Mouse (Mus musculus): ENCODE data around the gene Fgd3. TPM values are rescaled to one million over a fixed set of nuclear protein-coding genes. Genes with fewer than 3 reads are reported as not detected.

The Fgd3 gene
- polyA plus RNA-seq, 1 experiment from 2014 or later: 0.95 TPM

- Histone ChIP-seq H3K9ac (replicated peaks; ENCODE audit: low read length) (no peak overlapping the region), H3K9me3 (replicated peaks; ENCODE audit: control insufficient read depth, low read length) (no peaks in the 10 kb centered on the region), H3K36me3 (replicated peaks; ENCODE audit: control insufficient read depth, insufficient read depth, low read depth, low read length) (no peaks in the 10 kb centered on the region), H3K4me2 (ENCODE audit: low read depth, low read length) (no peak overlapping the region), H3K4me1 (ENCODE audit: control insufficient read depth, insufficient read depth, low read length) (0 out of 2 replicates have a peak, but pooled peaks cover 2% of the 10 kb centered on the region), H3K27ac (replicated peaks; ENCODE audit: low read depth, low read length) (peak overlapping the region; percentile 47; the same call in 1 of the 2 replicates), H3K4me3 (ENCODE audit: low read depth, low read length) (no peak overlapping the region), H3K27me3 (ENCODE audit: control insufficient read depth, insufficient read depth, low read length) (no peaks in the 10 kb centered on the region)
- DNase-seq (ENCODE audit: low spot score) (peak; percentile 51), ATAC-seq (replicated peaks; ENCODE audit: insufficient number of reproducible peaks, low FRiP score, low TSS enrichment, low read depth) (peak; percentile 51; the same call in 1 of the 2 replicates)
- 32% methylated on average over 10 of the region's 10 CpGs for WGBS
Measured at GRCm38 (mm10) chr13:49307311-49307969, 12.7 kb downstream of the Fgd3 start.

- 63% methylated on average over 7 of the region's 7 CpGs for WGBS
- H3K4me3 ChIP-seq (ENCODE audit: low read depth, low read length): no peak overlapping the region
- DNase-seq (ENCODE audit: low spot score) (no peak), ATAC-seq (replicated peaks; ENCODE audit: insufficient number of reproducible peaks, low FRiP score, low TSS enrichment, low read depth) (no peak)
- H3K36me3 ChIP-seq (replicated peaks; ENCODE audit: control insufficient read depth, insufficient read depth, low read depth, low read length): no peaks in the 10 kb centered on the region
- no peaks in the 10 kb centered on the region for H3K27me3 ChIP-seq (ENCODE audit: control insufficient read depth, insufficient read depth, low read length)
- H3K4me2 ChIP-seq (ENCODE audit: low read depth, low read length): no peak overlapping the region
- H3K9ac ChIP-seq (replicated peaks; ENCODE audit: low read length): no peak overlapping the region
- 0 out of 2 replicates have a peak, but pooled peaks cover 2% of the 10 kb centered on the region for H3K4me1 ChIP-seq (ENCODE audit: control insufficient read depth, insufficient read depth, low read length)
- H3K27ac ChIP-seq (replicated peaks; ENCODE audit: low read depth, low read length): peak overlapping the region; percentile 47
- no peaks in the 10 kb centered on the region for H3K9me3 ChIP-seq (replicated peaks; ENCODE audit: control insufficient read depth, low read length)
Measured at GRCm38 (mm10) chr13:49306771-49307310, 13.3 kb downstream of the Fgd3 start.

DNA sequence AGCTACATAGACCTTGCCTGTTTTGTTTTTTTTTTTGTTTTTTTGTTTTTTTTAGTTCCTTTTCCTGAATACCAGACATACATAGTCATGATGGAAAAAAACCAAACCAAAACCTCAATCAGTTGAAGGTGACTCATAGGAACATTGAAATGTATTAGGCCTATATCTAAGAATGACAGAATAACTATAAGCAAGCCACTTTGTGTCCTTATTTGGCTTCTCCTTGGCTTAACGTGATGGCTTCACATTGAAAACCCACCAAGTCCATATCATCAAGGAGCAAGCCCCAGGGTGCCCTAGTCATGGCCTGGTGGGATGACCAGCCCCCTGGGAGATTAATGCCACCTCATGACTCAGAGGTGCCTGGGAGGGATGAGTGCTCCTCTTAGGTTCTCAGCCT lies 19.3 kb downstream of the Fgd3 start:
- no peak overlapping the region for H3K4me2 ChIP-seq (ENCODE audit: low read depth, low read length)
- H3K27me3 ChIP-seq (ENCODE audit: control insufficient read depth, insufficient read depth, low read length): no peaks in the 10 kb centered on the region
- no peak overlapping the region for H3K9ac ChIP-seq (replicated peaks; ENCODE audit: low read length)
- H3K36me3 ChIP-seq (replicated peaks; ENCODE audit: control insufficient read depth, insufficient read depth, low read depth, low read length): no peaks in the 10 kb centered on the region
- WGBS: 73% methylated on average over 1 of the region's 1 CpGs
- no peaks in the 10 kb centered on the region for H3K4me1 ChIP-seq (ENCODE audit: control insufficient read depth, insufficient read depth, low read length)
- no peaks in the 10 kb centered on the region for H3K9me3 ChIP-seq (replicated peaks; ENCODE audit: control insufficient read depth, low read length)
- DNase-seq (ENCODE audit: low spot score): no peak
- no peak overlapping the region for H3K27ac ChIP-seq (replicated peaks; ENCODE audit: low read depth, low read length)
- ATAC-seq (replicated peaks; ENCODE audit: insufficient number of reproducible peaks, low FRiP score, low TSS enrichment, low read depth): no peak
- no peak overlapping the region for H3K4me3 ChIP-seq (ENCODE audit: low read depth, low read length)

DNA sequence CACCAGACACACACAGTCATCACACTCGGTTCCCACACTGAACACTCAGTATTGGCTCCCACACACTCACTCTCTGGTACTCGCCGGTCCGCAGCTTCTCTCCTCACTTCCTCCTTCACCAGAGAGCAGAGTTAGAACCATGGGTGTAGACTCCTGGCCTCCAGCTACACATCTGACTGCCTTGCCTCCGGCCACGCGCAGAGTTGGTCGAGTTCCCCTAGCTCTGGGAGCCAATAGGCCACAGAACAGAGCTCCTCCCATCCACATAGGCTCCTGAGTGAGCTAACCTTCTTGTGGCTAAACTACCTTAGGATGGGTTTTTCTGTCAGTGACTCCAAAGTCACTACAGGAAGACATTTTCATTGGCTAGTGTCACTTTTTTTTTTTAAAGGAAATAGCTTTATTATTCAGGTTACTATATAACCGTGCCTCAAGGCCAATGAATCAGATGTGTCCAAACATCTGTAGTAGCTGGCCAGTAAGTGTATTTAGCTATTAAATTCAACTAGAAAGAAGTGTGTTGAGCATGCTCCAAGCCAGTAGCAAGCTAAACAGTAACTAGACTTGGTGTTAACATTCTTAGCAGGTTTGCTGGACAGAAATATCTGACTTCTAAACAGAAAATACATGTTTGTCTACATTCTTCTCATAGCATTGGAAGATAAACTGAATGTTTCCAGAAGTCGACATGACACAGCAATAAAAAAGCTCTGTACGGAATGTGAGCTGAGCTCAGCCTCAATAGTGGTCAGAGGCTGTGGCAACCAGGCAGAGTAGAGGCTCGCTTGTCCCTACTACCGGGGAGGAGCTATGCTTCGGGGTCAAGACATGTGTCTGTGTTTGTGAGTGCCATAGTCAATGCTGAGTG lies 21.4 kb downstream of the Fgd3 start:
- Histone ChIP-seq H3K4me1 (ENCODE audit: control insufficient read depth, insufficient read depth, low read length) (no peaks in the 10 kb centered on the region), H3K4me3 (ENCODE audit: low read depth, low read length) (no peak overlapping the region), H3K9me3 (replicated peaks; ENCODE audit: control insufficient read depth, low read length) (no peaks in the 10 kb centered on the region), H3K36me3 (replicated peaks; ENCODE audit: control insufficient read depth, insufficient read depth, low read depth, low read length) (no peaks in the 10 kb centered on the region), H3K9ac (replicated peaks; ENCODE audit: low read length) (no peak overlapping the region), H3K27ac (replicated peaks; ENCODE audit: low read depth, low read length) (no peak overlapping the region), H3K27me3 (ENCODE audit: control insufficient read depth, insufficient read depth, low read length) (no peaks in the 10 kb centered on the region), H3K4me2 (ENCODE audit: low read depth, low read length) (no peak overlapping the region)
- no peak for DNase-seq (ENCODE audit: low spot score)
- no peak for ATAC-seq (replicated peaks; ENCODE audit: insufficient number of reproducible peaks, low FRiP score, low TSS enrichment, low read depth)
- WGBS: 84% methylated on average over 14 of the region's 14 CpGs

DNA sequence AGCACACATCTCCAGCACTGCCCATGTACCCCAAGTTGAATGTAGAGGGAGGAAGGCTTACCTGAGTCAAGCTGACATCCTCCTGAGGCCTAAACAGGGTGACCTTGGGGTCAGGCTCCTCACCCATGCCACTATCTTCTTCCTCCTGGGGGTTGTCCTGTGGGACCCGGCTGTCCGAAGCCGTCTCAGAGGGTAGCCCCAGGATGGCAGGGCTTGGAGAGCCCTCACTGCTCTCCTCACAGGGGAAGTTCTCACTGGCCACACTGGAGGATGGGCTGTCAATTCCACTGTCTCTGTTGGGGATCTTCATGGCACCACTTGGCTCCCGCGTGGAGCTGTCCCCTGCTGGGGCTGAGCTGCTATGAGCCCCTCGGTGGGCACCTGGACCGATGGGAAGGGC lies 23.8 kb downstream of the Fgd3 start:
- Histone ChIP-seq H3K27me3 (ENCODE audit: control insufficient read depth, insufficient read depth, low read length) (no peaks in the 10 kb centered on the region), H3K9me3 (replicated peaks; ENCODE audit: control insufficient read depth, low read length) (no peaks in the 10 kb centered on the region), H3K36me3 (replicated peaks; ENCODE audit: control insufficient read depth, insufficient read depth, low read depth, low read length) (no peaks in the 10 kb centered on the region), H3K27ac (replicated peaks; ENCODE audit: low read depth, low read length) (no peak overlapping the region), H3K9ac (replicated peaks; ENCODE audit: low read length) (no peak overlapping the region), H3K4me2 (ENCODE audit: low read depth, low read length) (no peak overlapping the region), H3K4me1 (ENCODE audit: control insufficient read depth, insufficient read depth, low read length) (no peaks in the 10 kb centered on the region), H3K4me3 (ENCODE audit: low read depth, low read length) (no peak overlapping the region)
- DNase-seq (ENCODE audit: low spot score) (no peak), ATAC-seq (replicated peaks; ENCODE audit: insufficient number of reproducible peaks, low FRiP score, low TSS enrichment, low read depth) (no peak)
- 75% methylated on average over 7 of the region's 7 CpGs for WGBS

DNA sequence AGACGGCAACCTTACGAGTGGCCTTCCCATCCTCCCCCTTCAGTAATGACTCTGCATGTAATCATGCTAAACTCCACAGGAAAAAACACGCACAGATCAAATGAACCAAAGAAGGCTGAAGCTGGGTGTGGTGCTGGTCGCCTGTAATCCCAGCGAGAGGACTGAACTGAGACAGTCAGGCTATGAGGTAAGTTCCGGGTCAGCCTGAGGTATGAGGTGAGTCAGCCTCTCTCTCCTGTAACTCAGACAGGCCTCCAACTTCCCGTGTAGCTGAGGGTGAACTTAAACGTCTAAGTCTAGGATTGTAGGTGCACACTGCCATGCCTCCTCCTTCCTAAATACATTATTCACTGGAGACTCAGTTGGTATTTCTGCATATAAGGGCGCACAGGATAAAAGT lies 26.0 kb downstream of the Fgd3 start:
- Histone ChIP-seq H3K4me3 (ENCODE audit: low read depth, low read length) (no peak overlapping the region), H3K9ac (replicated peaks; ENCODE audit: low read length) (no peak overlapping the region), H3K4me2 (ENCODE audit: low read depth, low read length) (no peak overlapping the region), H3K27me3 (ENCODE audit: control insufficient read depth, insufficient read depth, low read length) (no peaks in the 10 kb centered on the region), H3K27ac (replicated peaks; ENCODE audit: low read depth, low read length) (no peak overlapping the region), H3K9me3 (replicated peaks; ENCODE audit: control insufficient read depth, low read length) (no peaks in the 10 kb centered on the region), H3K36me3 (replicated peaks; ENCODE audit: control insufficient read depth, insufficient read depth, low read depth, low read length) (no peaks in the 10 kb centered on the region), H3K4me1 (ENCODE audit: control insufficient read depth, insufficient read depth, low read length) (no peaks in the 10 kb centered on the region)
- no peak for ATAC-seq (replicated peaks; ENCODE audit: insufficient number of reproducible peaks, low FRiP score, low TSS enrichment, low read depth)
- WGBS: 77% methylated on average over 9 of the region's 9 CpGs
- no peak for DNase-seq (ENCODE audit: low spot score)

DNA sequence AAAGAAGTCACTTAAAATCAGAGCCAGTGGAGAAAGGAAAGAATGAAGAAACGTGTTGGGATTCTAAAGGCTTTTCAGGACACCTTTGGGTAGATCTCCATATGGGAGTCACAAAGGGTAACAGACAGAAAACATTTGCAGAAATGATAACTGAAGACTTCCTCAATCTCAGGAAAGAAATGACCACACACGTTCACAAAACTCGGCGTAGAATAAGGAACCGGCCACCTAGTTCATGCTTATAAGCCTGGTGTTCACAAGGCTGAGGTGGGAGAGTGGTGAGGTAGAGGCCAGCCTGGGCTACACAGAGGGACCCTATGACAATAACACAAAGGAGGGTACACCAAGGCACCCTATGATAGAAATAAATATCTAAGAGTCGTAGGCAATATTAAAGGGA lies 28.2 kb downstream of the Fgd3 start:
- no peak for ATAC-seq (replicated peaks; ENCODE audit: insufficient number of reproducible peaks, low FRiP score, low TSS enrichment, low read depth)

DNA sequence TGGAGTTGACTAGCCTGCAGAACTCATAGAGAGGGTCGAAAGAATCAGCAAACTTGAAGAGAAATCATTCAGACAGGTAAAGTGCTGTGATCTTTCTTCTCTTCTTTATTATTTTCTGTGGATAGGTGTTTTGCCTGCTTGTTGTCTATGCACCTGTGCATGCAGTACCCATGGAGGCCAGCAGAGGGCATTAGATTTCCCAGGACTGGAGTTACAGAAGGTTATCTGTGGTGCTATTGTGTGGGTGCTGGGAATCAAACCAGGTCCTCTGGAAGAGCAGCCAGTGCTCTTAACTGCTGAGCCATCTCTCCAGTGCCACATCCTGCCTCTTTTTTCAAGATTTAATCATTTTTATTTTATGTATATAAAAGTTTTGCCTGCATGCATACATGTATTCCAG lies 28.7 kb downstream of the Fgd3 start:
- no peaks in the 10 kb centered on the region for H3K9me3 ChIP-seq (replicated peaks; ENCODE audit: control insufficient read depth, low read length)
- no peak overlapping the region for H3K27ac ChIP-seq (replicated peaks; ENCODE audit: low read depth, low read length)
- H3K36me3 ChIP-seq (replicated peaks; ENCODE audit: control insufficient read depth, insufficient read depth, low read depth, low read length): no peaks in the 10 kb centered on the region
- H3K4me2 ChIP-seq (ENCODE audit: low read depth, low read length): no peak overlapping the region
- no peak overlapping the region for H3K4me3 ChIP-seq (ENCODE audit: low read depth, low read length)
- DNase-seq (ENCODE audit: low spot score): no peak
- H3K27me3 ChIP-seq (ENCODE audit: control insufficient read depth, insufficient read depth, low read length): no peaks in the 10 kb centered on the region
- no peak overlapping the region for H3K9ac ChIP-seq (replicated peaks; ENCODE audit: low read length)
- H3K4me1 ChIP-seq (ENCODE audit: control insufficient read depth, insufficient read depth, low read length): no peaks in the 10 kb centered on the region
- no peak for ATAC-seq (replicated peaks; ENCODE audit: insufficient number of reproducible peaks, low FRiP score, low TSS enrichment, low read depth)
- 41% methylated on average over 1 of the region's 1 CpGs for WGBS

More for the DNA sequence above, 28.2 kb downstream of the Fgd3 start:
- Histone ChIP-seq H3K9ac (replicated peaks; ENCODE audit: low read length) (no peak overlapping the region), H3K36me3 (replicated peaks; ENCODE audit: control insufficient read depth, insufficient read depth, low read depth, low read length) (no peaks in the 10 kb centered on the region), H3K27me3 (ENCODE audit: control insufficient read depth, insufficient read depth, low read length) (no peaks in the 10 kb centered on the region), H3K9me3 (replicated peaks; ENCODE audit: control insufficient read depth, low read length) (no peaks in the 10 kb centered on the region), H3K4me2 (ENCODE audit: low read depth, low read length) (no peak overlapping the region), H3K27ac (replicated peaks; ENCODE audit: low read depth, low read length) (no peak overlapping the region), H3K4me3 (ENCODE audit: low read depth, low read length) (no peak overlapping the region), H3K4me1 (ENCODE audit: control insufficient read depth, insufficient read depth, low read length) (no peaks in the 10 kb centered on the region)
- 91% methylated on average over 6 of the region's 6 CpGs for WGBS
- no peak for DNase-seq (ENCODE audit: low spot score)
